Mouse (Mus musculus): ENCODE measurements around the gene Pdxk. TPM values are rescaled to one million over a fixed set of nuclear protein-coding genes. Genes with fewer than 3 reads are reported as not detected.

Gene Pdxk
- polyA plus RNA-seq, 1 experiment, result 13.7 TPM

- H3K4me1 ChIP-seq (ENCODE audit: control insufficient read depth, insufficient read depth, low read length), result no peaks in the 10 kb centered on the region
- TF ChIP-seq POLR2A (IDR thresholded peaks at IDR 0.05; ENCODE audit: insufficient read depth, low read length) (no peak), EP300 (IDR thresholded peaks at IDR 0.05; ENCODE audit: insufficient read depth, low read depth, low read length) (no peak), CTCF (IDR thresholded peaks at IDR 0.05; ENCODE audit: low read depth, low read length) (no peak)
- H3K36me3 ChIP-seq (ENCODE audit: control insufficient read depth, insufficient read depth, low read length, poor library complexity, severe bottlenecking), result no peaks in the 10 kb centered on the region
- peak overlapping the region; percentile 67 for H3K4me3 ChIP-seq (ENCODE audit: low read depth, low read length)
- H3K27me3 ChIP-seq (ENCODE audit: control insufficient read depth, insufficient read depth, low read length, poor library complexity, severe bottlenecking), result no peaks in the 10 kb centered on the region; the same call in 1 of the 2 replicates
- no peak overlapping the region for H3K9ac ChIP-seq (ENCODE audit: low read depth, poor library complexity, severe bottlenecking)
- no peak overlapping the region for H3K27ac ChIP-seq (ENCODE audit: insufficient read depth, low read length)
- H3K9me3 ChIP-seq (replicated peaks; ENCODE audit: control insufficient read depth, insufficient read depth, low read length, poor library complexity, severe bottlenecking), result no peaks in the 10 kb centered on the region
Measured at GRCm38 (mm10) chr10:78480954-78481927, 16.5 kb upstream of the Pdxk start.

GRCm38 (mm10) chr10:78476821-78477220 is 12.0 kb upstream of the Pdxk start:
- Histone ChIP-seq H3K27ac (ENCODE audit: insufficient read depth, low read length) (no peak overlapping the region), H3K27me3 (ENCODE audit: control insufficient read depth, insufficient read depth, low read length, poor library complexity, severe bottlenecking) (peaks cover 2% of the 10 kb centered on the region; the same call in 1 of the 2 replicates), H3K36me3 (ENCODE audit: control insufficient read depth, insufficient read depth, low read length, poor library complexity, severe bottlenecking) (no peaks in the 10 kb centered on the region), H3K9ac (ENCODE audit: low read depth, poor library complexity, severe bottlenecking) (no peak overlapping the region), H3K4me1 (ENCODE audit: control insufficient read depth, insufficient read depth, low read length) (no peaks in the 10 kb centered on the region), H3K4me3 (ENCODE audit: low read depth, low read length) (no peak overlapping the region), H3K9me3 (replicated peaks; ENCODE audit: control insufficient read depth, insufficient read depth, low read length, poor library complexity, severe bottlenecking) (no peaks in the 10 kb centered on the region)
- TF ChIP-seq POLR2A (IDR thresholded peaks at IDR 0.05; ENCODE audit: insufficient read depth, low read length), result no peak
- TF ChIP-seq CTCF (IDR thresholded peaks at IDR 0.05; ENCODE audit: low read depth, low read length), result no peak
- no peak for TF ChIP-seq EP300 (IDR thresholded peaks at IDR 0.05; ENCODE audit: insufficient read depth, low read depth, low read length)

- H3K4me3 ChIP-seq (ENCODE audit: low read depth, low read length), result no peak overlapping the region
- H3K9ac ChIP-seq (ENCODE audit: low read depth, poor library complexity, severe bottlenecking), result no peak overlapping the region
- no peaks in the 10 kb centered on the region for H3K36me3 ChIP-seq (ENCODE audit: control insufficient read depth, insufficient read depth, low read length, poor library complexity, severe bottlenecking)
- TF ChIP-seq CTCF (IDR thresholded peaks at IDR 0.05; ENCODE audit: low read depth, low read length) (no peak), POLR2A (IDR thresholded peaks at IDR 0.05; ENCODE audit: insufficient read depth, low read length) (no peak), EP300 (IDR thresholded peaks at IDR 0.05; ENCODE audit: insufficient read depth, low read depth, low read length) (no peak)
- peaks cover 2% of the 10 kb centered on the region; the same call in 1 of the 2 replicates for H3K27me3 ChIP-seq (ENCODE audit: control insufficient read depth, insufficient read depth, low read length, poor library complexity, severe bottlenecking)
- H3K4me1 ChIP-seq (ENCODE audit: control insufficient read depth, insufficient read depth, low read length), result no peaks in the 10 kb centered on the region
- H3K27ac ChIP-seq (ENCODE audit: insufficient read depth, low read length), result no peak overlapping the region
- H3K9me3 ChIP-seq (replicated peaks; ENCODE audit: control insufficient read depth, insufficient read depth, low read length, poor library complexity, severe bottlenecking), result no peaks in the 10 kb centered on the region
Measured at GRCm38 (mm10) chr10:78474759-78475158, 10.0 kb upstream of the Pdxk start.

- Histone ChIP-seq H3K4me3 (ENCODE audit: low read depth, low read length) (no peak overlapping the region), H3K27ac (ENCODE audit: insufficient read depth, low read length) (no peak overlapping the region), H3K27me3 (ENCODE audit: control insufficient read depth, insufficient read depth, low read length, poor library complexity, severe bottlenecking) (peaks cover 2% of the 10 kb centered on the region; the same call in 1 of the 2 replicates), H3K9me3 (replicated peaks; ENCODE audit: control insufficient read depth, insufficient read depth, low read length, poor library complexity, severe bottlenecking) (no peaks in the 10 kb centered on the region), H3K36me3 (ENCODE audit: control insufficient read depth, insufficient read depth, low read length, poor library complexity, severe bottlenecking) (no peaks in the 10 kb centered on the region), H3K4me1 (ENCODE audit: control insufficient read depth, insufficient read depth, low read length) (no peaks in the 10 kb centered on the region), H3K9ac (ENCODE audit: low read depth, poor library complexity, severe bottlenecking) (no peak overlapping the region)
- no peak for TF ChIP-seq POLR2A (IDR thresholded peaks at IDR 0.05; ENCODE audit: insufficient read depth, low read length)
- no peak for TF ChIP-seq EP300 (IDR thresholded peaks at IDR 0.05; ENCODE audit: insufficient read depth, low read depth, low read length)
- no peak for TF ChIP-seq CTCF (IDR thresholded peaks at IDR 0.05; ENCODE audit: low read depth, low read length)
Measured at GRCm38 (mm10) chr10:78473434-78473833, 8.7 kb upstream of the Pdxk start.

- Histone ChIP-seq H3K4me3 (ENCODE audit: low read depth, low read length) (no peak overlapping the region), H3K9ac (ENCODE audit: low read depth, poor library complexity, severe bottlenecking) (no peak overlapping the region), H3K4me1 (ENCODE audit: control insufficient read depth, insufficient read depth, low read length) (no peaks in the 10 kb centered on the region), H3K9me3 (replicated peaks; ENCODE audit: control insufficient read depth, insufficient read depth, low read length, poor library complexity, severe bottlenecking) (no peaks in the 10 kb centered on the region), H3K27me3 (ENCODE audit: control insufficient read depth, insufficient read depth, low read length, poor library complexity, severe bottlenecking) (peaks cover 2% of the 10 kb centered on the region; the same call in 1 of the 2 replicates), H3K27ac (ENCODE audit: insufficient read depth, low read length) (no peak overlapping the region), H3K36me3 (ENCODE audit: control insufficient read depth, insufficient read depth, low read length, poor library complexity, severe bottlenecking) (no peaks in the 10 kb centered on the region)
- no peak for TF ChIP-seq CTCF (IDR thresholded peaks at IDR 0.05; ENCODE audit: low read depth, low read length)
- no peak for TF ChIP-seq EP300 (IDR thresholded peaks at IDR 0.05; ENCODE audit: insufficient read depth, low read depth, low read length)
- TF ChIP-seq POLR2A (IDR thresholded peaks at IDR 0.05; ENCODE audit: insufficient read depth, low read length), result no peak
Measured at GRCm38 (mm10) chr10:78472046-78472445, 7.3 kb upstream of the Pdxk start.
